ENCODE assay signal across 8 mouse cellular contexts in genomic region chr14:55085324-55086008, GRCm38 (mm10). TPM values are rescaled to one million over a fixed set of nuclear protein-coding genes. Genes with fewer than 3 reads are reported as not detected.
DNase-seq lines count a peak whose midpoint lies in the region; ATAC-seq and TF ChIP-seq lines count a peak whose summit lies in the region.

No protein-coding gene starts in this region.

- peak; percentile 10 for DNase-seq in right cerebral cortex, postnatal 4 days
- no peak for DNase-seq in right cerebral cortex, postnatal 10 days (ENCODE audit: low spot score in 2 of 2)
- peak; percentile 71 for DNase-seq in forebrain, embryonic 14.5 days (ENCODE audit: low spot score)
- DNase-seq in retina, embryonic 14.5 days (ENCODE audit: low spot score): peak; percentile 77
- DNase-seq in heart, postnatal 25 days (ENCODE audit: low spot score): no peak
- no peak for DNase-seq in heart, adult 2 months
- DNase-seq in right cerebral cortex, postnatal 25 days: no peak

- intact Hi-C loops in heart, postnatal 25 days (cut with DNase I): no loop called here
- intact Hi-C loops in heart, adult 2 months (cut with DNase I): no loop called here

- no peaks in the 10 kb centered on the region for H3K79me2 ChIP-seq in heart, adult 2 months (replicated peaks; ENCODE audit: control insufficient read depth, insufficient read depth, low read length)

- TF ChIP-seq CTCF in heart, adult 2 months (IDR thresholded peaks at IDR 0.05): no peak

- H3K4me3 ChIP-seq in forebrain, embryonic 14.5 days (ENCODE audit: low read depth, low read length): no peak overlapping the region
- H3K4me3 ChIP-seq in kidney, embryonic 16.5 days (ENCODE audit: low read length): no peak overlapping the region
- no peak overlapping the region for H3K4me3 ChIP-seq in heart, adult 2 months

- peaks cover 26% of the 10 kb centered on the region; the same call in 1 of the 2 replicates for H3K36me3 ChIP-seq in forebrain, embryonic 14.5 days (ENCODE audit: control insufficient read depth, insufficient read depth, low read length)
- no peaks in the 10 kb centered on the region for H3K36me3 ChIP-seq in kidney, embryonic 16.5 days (ENCODE audit: insufficient read depth, low read length)
- H3K36me3 ChIP-seq in heart, adult 2 months (ENCODE audit: control insufficient read depth, insufficient read depth, low read length): no peaks in the 10 kb centered on the region

- peaks cover 39% of the 10 kb centered on the region for H3K4me1 ChIP-seq in forebrain, embryonic 14.5 days (ENCODE audit: control insufficient read depth, insufficient read depth, low read length)
- peaks cover 9% of the 10 kb centered on the region; the same call in 1 of the 2 replicates for H3K4me1 ChIP-seq in kidney, embryonic 16.5 days (ENCODE audit: insufficient read depth, low read length)
- peaks cover 5% of the 10 kb centered on the region for H3K4me1 ChIP-seq in heart, adult 2 months (ENCODE audit: control insufficient read depth, insufficient read depth, low read length)

- H3K4me2 ChIP-seq in forebrain, embryonic 14.5 days (ENCODE audit: low read length): peak overlapping the region; percentile 16; the same call in 1 of the 2 replicates
- H3K4me2 ChIP-seq in kidney, embryonic 16.5 days (replicated peaks; ENCODE audit: low read depth, low read length): no peak overlapping the region

- 23% methylated on average over 9 of the region's 9 CpGs for WGBS in forebrain, embryonic 14.5 days
- 40% methylated on average over 9 of the region's 9 CpGs for WGBS in kidney, embryonic 16.5 days
- WGBS in heart, adult 2 months: 70% methylated on average over 9 of the region's 9 CpGs

- TF ChIP-seq EP300 in heart, adult 2 months (IDR thresholded peaks at IDR 0.05; ENCODE audit: insufficient read depth, low read depth, low read length): no peak

- no peak overlapping the region; the same call in 1 of the 2 replicates for H3K9ac ChIP-seq in forebrain, embryonic 14.5 days (ENCODE audit: low read length)
- no peak overlapping the region for H3K9ac ChIP-seq in kidney, embryonic 16.5 days (replicated peaks; ENCODE audit: low read length)
- H3K9ac ChIP-seq in heart, adult 2 months (ENCODE audit: low read depth, low read length): no peak overlapping the region

- H3K27ac ChIP-seq in forebrain, embryonic 14.5 days (ENCODE audit: low read depth, low read length): no peak overlapping the region; the same call in 1 of the 2 replicates
- no peak overlapping the region for H3K27ac ChIP-seq in kidney, embryonic 16.5 days (ENCODE audit: low read length)
- no peak overlapping the region for H3K27ac ChIP-seq in heart, adult 2 months

- H3K9me3 ChIP-seq in forebrain, embryonic 14.5 days (replicated peaks; ENCODE audit: control insufficient read depth, low read length): no peaks in the 10 kb centered on the region
- H3K9me3 ChIP-seq in kidney, embryonic 16.5 days (ENCODE audit: low read length): no peaks in the 10 kb centered on the region

- peak; percentile 30 for ATAC-seq in forebrain, embryonic 14.5 days
- peak; percentile 17; the same call in 1 of the 2 replicates for ATAC-seq in kidney, embryonic 16.5 days (ENCODE audit: low FRiP score, low TSS enrichment)

- no peaks in the 10 kb centered on the region for H3K27me3 ChIP-seq in forebrain, embryonic 14.5 days (replicated peaks; ENCODE audit: control insufficient read depth, insufficient read depth, low read length)
- H3K27me3 ChIP-seq in kidney, embryonic 16.5 days (ENCODE audit: insufficient read depth, low read length): no peaks in the 10 kb centered on the region
- no peaks in the 10 kb centered on the region for H3K27me3 ChIP-seq in heart, adult 2 months (ENCODE audit: control insufficient read depth, insufficient read depth, low read length)

- no peak for TF ChIP-seq POLR2A in heart, adult 2 months (IDR thresholded peaks at IDR 0.05; ENCODE audit: insufficient read depth, low read depth, low read length)

RNA-seq across cellular contexts. Expression of gene Zfhx2, which starts 6.7 kb away (rescaled TPM):
- polyA plus RNA-seq in forebrain, embryonic 14.5 days (2014; fragmentation: Nextera tagmentation; extraction: Ambion mirVana): 8.5 and 12.0 TPM in 2 replicates
- polyA plus RNA-seq in kidney, embryonic 16.5 days (2015; fragmentation: Nextera tagmentation; extraction: Ambion mirVana): 4.3 and 6.0 TPM in 2 replicates
- 1 to 10 TPM; 2.9 to 3.6 TPM for total RNA-seq in heart, postnatal 25 days (2021)
- 1 to 10 TPM; 3.9 to 4.1 TPM for total RNA-seq in heart, adult 2 months (2021)
- polyA plus RNA-seq in heart, adult 2 months (2012; rRNA removed): 1.1 and 1.3 TPM in 2 replicates

RNA-seq across cellular contexts. Expression of gene Thtpa, which starts 9.1 kb away (rescaled TPM):
- polyA plus RNA-seq in forebrain, embryonic 14.5 days (2014; fragmentation: Nextera tagmentation; extraction: Ambion mirVana): 44.4 and 47.2 TPM in 2 replicates
- 27.1 and 28.9 TPM in 2 replicates for polyA plus RNA-seq in kidney, embryonic 16.5 days (2015; fragmentation: Nextera tagmentation; extraction: Ambion mirVana)
- 10 to 100 TPM; 12.3 to 13.2 TPM for total RNA-seq in heart, postnatal 25 days (2021)
- 10 to 100 TPM; 10.7 to 13.4 TPM for total RNA-seq in heart, adult 2 months (2021)
- 8.2 and 9.7 TPM in 2 replicates for polyA plus RNA-seq in heart, adult 2 months (2012; rRNA removed)

RNA-seq across cellular contexts. Expression of gene Ap1g2, which starts 20.9 kb away (rescaled TPM):
- 8.1 and 9.2 TPM in 2 replicates for polyA plus RNA-seq in forebrain, embryonic 14.5 days (2014; fragmentation: Nextera tagmentation; extraction: Ambion mirVana)
- 23.2 and 23.3 TPM in 2 replicates for polyA plus RNA-seq in kidney, embryonic 16.5 days (2015; fragmentation: Nextera tagmentation; extraction: Ambion mirVana)
- total RNA-seq in heart, postnatal 25 days (2021): 1 to 10 TPM; 4.4 to 4.6 TPM
- total RNA-seq in heart, adult 2 months (2021): 1 to 10 TPM; 5.3 to 5.6 TPM
- 8.2 and 10.2 TPM in 2 replicates for polyA plus RNA-seq in heart, adult 2 months (2012; rRNA removed)

RNA-seq across cellular contexts. Expression of gene Jph4, which starts 31.3 kb away (rescaled TPM):
- 24.1 and 28.9 TPM in 2 replicates for polyA plus RNA-seq in forebrain, embryonic 14.5 days (2014; fragmentation: Nextera tagmentation; extraction: Ambion mirVana)
- polyA plus RNA-seq in kidney, embryonic 16.5 days (2015; fragmentation: Nextera tagmentation; extraction: Ambion mirVana): 0.45 and 0.51 TPM in 2 replicates
- not detected for total RNA-seq in heart, postnatal 25 days (2021)
- under 1 TPM in 1 of 2 experiments, not detected in 1; 0.23 TPM for total RNA-seq in heart, adult 2 months (2021)
- 0.25 and 0.32 TPM in 2 replicates for polyA plus RNA-seq in heart, adult 2 months (2012; rRNA removed)

Comparison
In these comparisons a context has a peak if more than half of its experiments do, and no peak if none do; other contexts are left out.
1. DNase-seq: peak in right cerebral cortex, postnatal 4 days (single experiment), forebrain, embryonic 14.5 days (single experiment) and retina, embryonic 14.5 days (single experiment); none in right cerebral cortex, postnatal 10 days (0 of 2), heart, postnatal 25 days (single experiment), heart, adult 2 months (0 of 2) and right cerebral cortex, postnatal 25 days (single experiment).